Mouse (Mus musculus) heart, embryonic 10.5 days (tissue): ENCODE results near the gene Chrnb2. TPM values are rescaled to one million over a fixed set of nuclear protein-coding genes. Genes with fewer than 3 reads are reported as not detected.

ENCODE experiments used
- DNase-seq: peaks from one replicate; pipeline ENCODE4 v3.0.0-alpha.2; 2017; ENCODE audit warnings: low spot score
- H3K27ac ChIP-seq: fragments of 300-500 bp; sonication (generic); 2 replicates; pipeline ENCODE4 v1.5.1; 2016; ENCODE audit warnings: mild to moderate bottlenecking
- H3K27me3 ChIP-seq: fragments of 300-500 bp; sonication (generic); 2 replicates; pipeline ENCODE4 v1.6.1; 2016; ENCODE audit warnings: mild to moderate bottlenecking; ENCODE audit not compliant: poor library complexity, insufficient read depth, severe bottlenecking
- H3K36me3 ChIP-seq: fragments of 300-500 bp; sonication (generic); 2 replicates; pipeline ENCODE4 v1.6.1; 2016; ENCODE audit warnings: mild to moderate bottlenecking, moderate library complexity
- H3K4me1 ChIP-seq: fragments of 300-500 bp; sonication (generic); 2 replicates; pipeline ENCODE4 v1.6.1; 2016; ENCODE audit warnings: mild to moderate bottlenecking
- H3K4me3 ChIP-seq: fragments of 300-500 bp; sonication (generic); 2 replicates; pipeline ENCODE4 v1.5.1; 2016; ENCODE audit warnings: mild to moderate bottlenecking, moderate library complexity
- H3K9me3 ChIP-seq: fragments of 300-500 bp; sonication (generic); 2 replicates; pipeline ENCODE4 v1.6.1; 2016; ENCODE audit warnings: mild to moderate bottlenecking, moderate library complexity
- WGBS: fragments of 180-500 bp; shearing (Covaris S2); methylation state at CpG from one replicate; pipeline ENCODE4 v1.1.7; 2016; 5-methylcytosine and 5-hydroxymethylcytosine counted together
- polyA plus RNA-seq: library from polyadenylated mRNA; unstranded; fragments of >200 nt; fragmentation: Nextera tagmentation; extraction: Ambion mirVana; gene quantifications from 2 replicates; pipeline ENCODE4 v1.2.1, GENCODE M21; 2016

Gene Chrnb2
- polyA plus RNA-seq, 1 experiment from 2014 or later = 0.25 TPM

GRCm38 (mm10) chr3:89727028-89727427 is 37.4 kb downstream of the Chrnb2 start:
- 13% methylated on average over 4 of the region's 4 CpGs for WGBS
- Histone ChIP-seq H3K36me3 (no peaks in the 10 kb centered on the region), H3K27ac (no peak overlapping the region), H3K9me3 (no peaks in the 10 kb centered on the region), H3K4me1 (peaks cover 20% of the 10 kb centered on the region), H3K27me3 (no peaks in the 10 kb centered on the region), H3K4me3 (no peak overlapping the region)
- peak; percentile 83 for DNase-seq

- Histone ChIP-seq H3K27me3 (no peaks in the 10 kb centered on the region), H3K9me3 (no peaks in the 10 kb centered on the region), H3K4me3 (no peak overlapping the region), H3K27ac (no peak overlapping the region), H3K36me3 (no peaks in the 10 kb centered on the region), H3K4me1 (0 out of 2 replicates have a peak, but pooled peaks cover 6% of the 10 kb centered on the region)
- WGBS = 79% methylated on average over 7 of the region's 7 CpGs
- no peak for DNase-seq
Observed at GRCm38 (mm10) chr3:89723400-89724084, 40.9 kb downstream of the Chrnb2 start.

GRCm38 (mm10) chr3:89722032-89722431 is 42.4 kb downstream of the Chrnb2 start:
- Histone ChIP-seq H3K27me3 (no peaks in the 10 kb centered on the region), H3K4me1 (0 out of 2 replicates have a peak, but pooled peaks cover 2% of the 10 kb centered on the region), H3K27ac (no peak overlapping the region), H3K4me3 (no peak overlapping the region), H3K36me3 (no peaks in the 10 kb centered on the region), H3K9me3 (no peaks in the 10 kb centered on the region)
- DNase-seq = no peak

- Histone ChIP-seq H3K27me3 (no peaks in the 10 kb centered on the region), H3K4me1 (peaks cover 23% of the 10 kb centered on the region), H3K9me3 (no peaks in the 10 kb centered on the region), H3K36me3 (no peaks in the 10 kb centered on the region), H3K4me3 (peak overlapping the region; percentile 99), H3K27ac (peak overlapping the region; percentile 91; the same call in 1 of the 2 replicates)
- DNase-seq = no peak
- WGBS = 36% methylated on average over 6 of the region's 6 CpGs
Observed at GRCm38 (mm10) chr3:89715967-89716256, 48.5 kb downstream of the Chrnb2 start.

GRCm38 (mm10) chr3:89715207-89715966 is 49.0 kb downstream of the Chrnb2 start:
- H3K4me3 ChIP-seq = peak overlapping the region; percentile 99
- WGBS = 1% methylated on average over 59 of the region's 59 CpGs
- no peaks in the 10 kb centered on the region for H3K9me3 ChIP-seq
- H3K4me1 ChIP-seq = peaks cover 23% of the 10 kb centered on the region
- H3K27ac ChIP-seq = peak overlapping the region; percentile 91
- no peak for DNase-seq
- H3K36me3 ChIP-seq = no peaks in the 10 kb centered on the region
- H3K27me3 ChIP-seq = no peaks in the 10 kb centered on the region

GRCm38 (mm10) chr3:89714359-89715206 is 49.8 kb downstream of the Chrnb2 start, which contains the start of gene Adar:
Gene Adar (plus strand): TSS chr3:89715022.
- Histone ChIP-seq H3K27ac (peak within 1 kb of the TSS; percentile 91), H3K4me3 (peak within 1 kb of the TSS; percentile 99), H3K27me3 (no peaks in the 10 kb centered on the region), H3K9me3 (no peaks in the 10 kb centered on the region), H3K4me1 (peaks cover 23% of the 10 kb centered on the region), H3K36me3 (no peaks in the 10 kb centered on the region)
- peak; percentile 93 for DNase-seq
- 6% methylated on average over 28 of the region's 28 CpGs for WGBS

- DNase-seq = no peak
- no peaks in the 10 kb centered on the region for H3K9me3 ChIP-seq
- H3K36me3 ChIP-seq = no peaks in the 10 kb centered on the region
- no peak overlapping the region for H3K27ac ChIP-seq
- no peak overlapping the region for H3K4me3 ChIP-seq
- 78% methylated on average over 6 of the region's 6 CpGs for WGBS
- no peaks in the 10 kb centered on the region for H3K4me1 ChIP-seq
- H3K27me3 ChIP-seq = peaks cover 6% of the 10 kb centered on the region; the same call in 1 of the 2 replicates
Observed at GRCm38 (mm10) chr3:89704064-89704463, 60.4 kb downstream of the Chrnb2 start.

GRCm38 (mm10) chr3:89703596-89703995 is 60.8 kb downstream of the Chrnb2 start:
- H3K4me3 ChIP-seq = no peak overlapping the region
- no peaks in the 10 kb centered on the region for H3K36me3 ChIP-seq
- WGBS = 50% methylated on average over 3 of the region's 3 CpGs
- no peaks in the 10 kb centered on the region for H3K4me1 ChIP-seq
- peaks cover 6% of the 10 kb centered on the region; the same call in 1 of the 2 replicates for H3K27me3 ChIP-seq
- H3K9me3 ChIP-seq = no peaks in the 10 kb centered on the region
- H3K27ac ChIP-seq = no peak overlapping the region
- DNase-seq = no peak

- Histone ChIP-seq H3K9me3 (no peaks in the 10 kb centered on the region), H3K27me3 (peaks cover 6% of the 10 kb centered on the region; the same call in 1 of the 2 replicates), H3K36me3 (no peaks in the 10 kb centered on the region), H3K27ac (no peak overlapping the region), H3K4me3 (no peak overlapping the region), H3K4me1 (peaks cover 5% of the 10 kb centered on the region; the same call in 1 of the 2 replicates)
- DNase-seq = no peak
- 86% methylated on average over 11 of the region's 11 CpGs for WGBS
Observed at GRCm38 (mm10) chr3:89700461-89700860, 64.0 kb downstream of the Chrnb2 start.

- WGBS = 63% methylated on average over 1 of the region's 1 CpGs
- H3K4me1 ChIP-seq = peaks cover 5% of the 10 kb centered on the region; the same call in 1 of the 2 replicates
- no peaks in the 10 kb centered on the region for H3K9me3 ChIP-seq
- peaks cover 6% of the 10 kb centered on the region; the same call in 1 of the 2 replicates for H3K27me3 ChIP-seq
- no peak for DNase-seq
- no peak overlapping the region for H3K27ac ChIP-seq
- H3K4me3 ChIP-seq = no peak overlapping the region
- no peaks in the 10 kb centered on the region for H3K36me3 ChIP-seq
Observed at GRCm38 (mm10) chr3:89698958-89699357, 65.5 kb downstream of the Chrnb2 start.
